Mouse (Mus musculus) neural tube, embryonic 15.5 days (tissue): ENCODE results near the gene Fyn. TPM values are rescaled to one million over a fixed set of nuclear protein-coding genes. Genes with fewer than 3 reads are reported as not detected.

ENCODE experiments used
- ATAC-seq: fragments of 200-750 bp; cut with Nextera tagmentation; 2 replicates; pipeline ENCODE4 v1.8.0; 2017; ENCODE audit warnings: mild to moderate bottlenecking, moderate TSS enrichment, moderate library complexity; ENCODE audit not compliant: low FRiP score
- H3K27ac ChIP-seq: fragments of 300-500 bp; sonication (generic); replicated peaks from 2 replicates; pipeline ENCODE4 v1.5.1; 2015; ENCODE audit warnings: mild to moderate bottlenecking, inconsistent platforms
- H3K27me3 ChIP-seq: fragments of 300-500 bp; sonication (generic); replicated peaks from 2 replicates; pipeline ENCODE4 v1.6.1; 2015; ENCODE audit warnings: inconsistent platforms
- H3K36me3 ChIP-seq: fragments of 300-500 bp; sonication (generic); 2 replicates; pipeline ENCODE4 v1.6.1; 2015; ENCODE audit warnings: inconsistent platforms
- H3K4me1 ChIP-seq: fragments of 300-500 bp; sonication (generic); 2 replicates; pipeline ENCODE4 v1.6.1; 2015; ENCODE audit warnings: inconsistent platforms
- H3K4me2 ChIP-seq: fragments of 300-500 bp; sonication (generic); 2 replicates; pipeline ENCODE4 v1.6.1; 2015; ENCODE audit warnings: inconsistent platforms, mild to moderate bottlenecking, moderate library complexity
- H3K4me3 ChIP-seq: fragments of 300-500 bp; sonication (generic); replicated peaks from 2 replicates; pipeline ENCODE4 v1.5.1; 2015; ENCODE audit warnings: mild to moderate bottlenecking, inconsistent platforms
- H3K9ac ChIP-seq: fragments of 300-500 bp; sonication (generic); replicated peaks from 2 replicates; pipeline ENCODE4 v1.6.1; 2015; ENCODE audit warnings: mild to moderate bottlenecking, inconsistent platforms
- H3K9me3 ChIP-seq: fragments of 300-500 bp; sonication (generic); replicated peaks from 2 replicates; pipeline ENCODE4 v1.6.1; 2016; ENCODE audit warnings: inconsistent platforms
- WGBS: fragments of 180-500 bp; shearing (Covaris S2); methylation state at CpG from one replicate; pipeline ENCODE4 v1.1.7; 2015; ENCODE audit warnings: mixed read lengths; 5-methylcytosine and 5-hydroxymethylcytosine counted together
- polyA plus RNA-seq: library from polyadenylated mRNA; unstranded; fragments of >200 nt; fragmentation: Nextera tagmentation; extraction: Ambion mirVana; gene quantifications from 2 replicates; pipeline ENCODE4 v1.2.1, GENCODE M21; 2015

Fyn gene
- polyA plus RNA-seq, 1 experiment from 2014 or later = 76.5 TPM

- H3K27ac ChIP-seq = no peak overlapping the region
- ATAC-seq = no peak
- WGBS = 89% methylated on average over 6 of the region's 6 CpGs
- H3K9ac ChIP-seq = no peak overlapping the region
- peaks cover 22% of the 10 kb centered on the region for H3K4me1 ChIP-seq
- H3K4me2 ChIP-seq = no peak overlapping the region
- no peaks in the 10 kb centered on the region for H3K27me3 ChIP-seq
- H3K9me3 ChIP-seq = no peaks in the 10 kb centered on the region
- H3K36me3 ChIP-seq = 0 out of 2 replicates have a peak, but pooled peaks cover 8% of the 10 kb centered on the region
- H3K4me3 ChIP-seq = no peak overlapping the region
These were observed 33.8 kb downstream of the Fyn start for GRCm38 (mm10) chr10:39402487-39402886.

GRCm38 (mm10) chr10:39403706-39404105 lies 35.1 kb downstream of the Fyn start:
- no peaks in the 10 kb centered on the region for H3K9me3 ChIP-seq
- H3K4me3 ChIP-seq = no peak overlapping the region
- H3K9ac ChIP-seq = no peak overlapping the region
- no peak overlapping the region for H3K4me2 ChIP-seq
- no peak overlapping the region for H3K27ac ChIP-seq
- H3K36me3 ChIP-seq = 0 out of 2 replicates have a peak, but pooled peaks cover 3% of the 10 kb centered on the region
- peaks cover 17% of the 10 kb centered on the region for H3K4me1 ChIP-seq
- WGBS = 77% methylated on average over 6 of the region's 6 CpGs
- H3K27me3 ChIP-seq = no peaks in the 10 kb centered on the region
- ATAC-seq = no peak

- no peaks in the 10 kb centered on the region for H3K9me3 ChIP-seq
- 0 out of 2 replicates have a peak, but pooled peaks cover 3% of the 10 kb centered on the region for H3K36me3 ChIP-seq
- ATAC-seq = no peak
- H3K27me3 ChIP-seq = no peaks in the 10 kb centered on the region
- no peak overlapping the region for H3K4me2 ChIP-seq
- no peak overlapping the region for H3K9ac ChIP-seq
- 79% methylated on average over 4 of the region's 4 CpGs for WGBS
- H3K27ac ChIP-seq = 0 out of 2 replicates have a peak overlapping the region, but pooled peaks have one; percentile 25
- H3K4me3 ChIP-seq = no peak overlapping the region
- H3K4me1 ChIP-seq = peaks cover 14% of the 10 kb centered on the region
These were observed 35.5 kb downstream of the Fyn start for GRCm38 (mm10) chr10:39404175-39404574.

- Histone ChIP-seq H3K4me3 (no peak overlapping the region), H3K4me1 (peaks cover 23% of the 10 kb centered on the region), H3K27me3 (no peaks in the 10 kb centered on the region), H3K9me3 (no peaks in the 10 kb centered on the region), H3K27ac (0 out of 2 replicates have a peak overlapping the region, but pooled peaks have one; percentile 14), H3K4me2 (no peak overlapping the region), H3K9ac (no peak overlapping the region), H3K36me3 (0 out of 2 replicates have a peak, but pooled peaks cover 3% of the 10 kb centered on the region)
- 72% methylated on average over 10 of the region's 10 CpGs for WGBS
- ATAC-seq = no peak
These were observed 37.5 kb downstream of the Fyn start for GRCm38 (mm10) chr10:39405982-39406797.

- Histone ChIP-seq H3K9ac (no peak overlapping the region), H3K9me3 (no peaks in the 10 kb centered on the region), H3K36me3 (0 out of 2 replicates have a peak, but pooled peaks cover 3% of the 10 kb centered on the region), H3K4me2 (no peak overlapping the region), H3K27me3 (no peaks in the 10 kb centered on the region), H3K4me3 (no peak overlapping the region), H3K4me1 (peaks cover 23% of the 10 kb centered on the region), H3K27ac (0 out of 2 replicates have a peak overlapping the region, but pooled peaks have one; percentile 14)
- WGBS = 76% methylated on average over 7 of the region's 7 CpGs
- ATAC-seq = no peak
These were observed 38.1 kb downstream of the Fyn start for GRCm38 (mm10) chr10:39406798-39407189.

- ATAC-seq = no peak
These were observed 38.9 kb downstream of the Fyn start for GRCm38 (mm10) chr10:39407553-39407952.

GRCm38 (mm10) chr10:39409602-39410001 lies 40.9 kb downstream of the Fyn start:
- no peak for ATAC-seq
- H3K36me3 ChIP-seq = no peaks in the 10 kb centered on the region
- H3K9ac ChIP-seq = no peak overlapping the region
- H3K27ac ChIP-seq = no peak overlapping the region; the same call in 1 of the 2 replicates
- 69% methylated on average over 7 of the region's 7 CpGs for WGBS
- H3K4me3 ChIP-seq = no peak overlapping the region
- no peaks in the 10 kb centered on the region for H3K27me3 ChIP-seq
- H3K9me3 ChIP-seq = no peaks in the 10 kb centered on the region
- no peak overlapping the region for H3K4me2 ChIP-seq
- H3K4me1 ChIP-seq = peaks cover 42% of the 10 kb centered on the region

More at GRCm38 (mm10) chr10:39407553-39407952, 38.9 kb downstream of the Fyn start:
- H3K27me3 ChIP-seq = no peaks in the 10 kb centered on the region
- WGBS = 96% methylated on average over 2 of the region's 2 CpGs
- no peaks in the 10 kb centered on the region for H3K9me3 ChIP-seq
- no peak overlapping the region for H3K9ac ChIP-seq
- no peak overlapping the region for H3K4me2 ChIP-seq
- H3K4me1 ChIP-seq = peaks cover 30% of the 10 kb centered on the region
- no peak overlapping the region for H3K4me3 ChIP-seq
- no peak overlapping the region for H3K27ac ChIP-seq
- H3K36me3 ChIP-seq = 0 out of 2 replicates have a peak, but pooled peaks cover 3% of the 10 kb centered on the region

- WGBS = 86% methylated on average over 6 of the region's 6 CpGs
- no peak overlapping the region for H3K4me2 ChIP-seq
- H3K4me1 ChIP-seq = peaks cover 39% of the 10 kb centered on the region
- H3K36me3 ChIP-seq = no peaks in the 10 kb centered on the region
- H3K27me3 ChIP-seq = no peaks in the 10 kb centered on the region
- H3K4me3 ChIP-seq = no peak overlapping the region
- H3K27ac ChIP-seq = no peak overlapping the region; the same call in 1 of the 2 replicates
- no peaks in the 10 kb centered on the region for H3K9me3 ChIP-seq
- no peak for ATAC-seq
- no peak overlapping the region for H3K9ac ChIP-seq
These were observed 41.5 kb downstream of the Fyn start for GRCm38 (mm10) chr10:39410151-39410649.

GRCm38 (mm10) chr10:39411857-39412559 lies 43.4 kb downstream of the Fyn start:
- no peaks in the 10 kb centered on the region for H3K27me3 ChIP-seq
- no peak overlapping the region for H3K9ac ChIP-seq
- no peaks in the 10 kb centered on the region for H3K36me3 ChIP-seq
- peaks cover 44% of the 10 kb centered on the region for H3K4me1 ChIP-seq
- no peak overlapping the region for H3K27ac ChIP-seq
- 74% methylated on average over 8 of the region's 8 CpGs for WGBS
- no peak for ATAC-seq
- H3K9me3 ChIP-seq = no peaks in the 10 kb centered on the region
- H3K4me2 ChIP-seq = no peak overlapping the region
- no peak overlapping the region for H3K4me3 ChIP-seq

- Histone ChIP-seq H3K9me3 (no peaks in the 10 kb centered on the region), H3K4me2 (no peak overlapping the region), H3K4me3 (no peak overlapping the region), H3K27me3 (no peaks in the 10 kb centered on the region), H3K9ac (no peak overlapping the region), H3K27ac (peak overlapping the region; percentile 33), H3K4me1 (peaks cover 51% of the 10 kb centered on the region), H3K36me3 (no peaks in the 10 kb centered on the region)
- no peak for ATAC-seq
- WGBS = 69% methylated on average over 18 of the region's 18 CpGs
These were observed 44.4 kb downstream of the Fyn start for GRCm38 (mm10) chr10:39412826-39413620.

GRCm38 (mm10) chr10:39414068-39414467 lies 45.4 kb downstream of the Fyn start:
- 80% methylated on average over 1 of the region's 1 CpGs for WGBS
- H3K27me3 ChIP-seq = no peaks in the 10 kb centered on the region
- H3K4me2 ChIP-seq = no peak overlapping the region
- H3K4me3 ChIP-seq = no peak overlapping the region
- H3K9ac ChIP-seq = no peak overlapping the region
- ATAC-seq = no peak
- H3K36me3 ChIP-seq = no peaks in the 10 kb centered on the region
- H3K4me1 ChIP-seq = peaks cover 51% of the 10 kb centered on the region
- no peak overlapping the region for H3K27ac ChIP-seq
- no peaks in the 10 kb centered on the region for H3K9me3 ChIP-seq
